Mouse (Mus musculus) G1E (cell line): Measurements from ENCODE around the gene Uba3.

ENCODE experiments used
- CTCF ChIP-seq: IDR thresholded peaks from 2 replicates; pipeline ENCODE4 v1.5.1; 2012; ENCODE audit warnings: low read depth, low read length, inconsistent platforms, mixed read lengths
- GATA1 ChIP-seq: IDR thresholded peaks from 2 replicates; pipeline ENCODE4 v1.6.1; 2012; ENCODE audit warnings: borderline replicate concordance, low read length, inconsistent platforms, mixed read lengths
- GATA2 ChIP-seq: IDR thresholded peaks from 2 replicates; pipeline ENCODE4 v1.6.1; 2012; ENCODE audit warnings: low read depth, low read length, inconsistent platforms, borderline replicate concordance
- POLR2AphosphoS5 ChIP-seq: IDR thresholded peaks from 2 replicates; pipeline ENCODE4 v1.6.1; 2012; ENCODE audit warnings: low read depth, low read length, inconsistent platforms; ENCODE audit not compliant: insufficient replicate concordance
- TAL1 ChIP-seq: conservative IDR thresholded peaks from 2 replicates; pipeline ENCODE4 v1.6.1; 2012; ENCODE audit warnings: low read depth, low read length, inconsistent platforms, mixed read lengths

- TF ChIP-seq CTCF = no peak
- no peak for TF ChIP-seq TAL1
- TF ChIP-seq GATA1 = no peak
- TF ChIP-seq GATA2 = no peak
- no peak for TF ChIP-seq POLR2AphosphoS5
These were observed 39.8 kb upstream of the Uba3 start for GRCm38 (mm10) chr6:97245200-97245599.
